Mouse (Mus musculus) stomach, embryonic 16.5 days (tissue): ENCODE measurements at regions not wholly inside any gene's neighbourhood (a gene's known extent, or its start where the extent isn't known, plus 50 kb on each side); places are given as distances from the start of the nearest gene placed in this dataset.

Experiments
- ATAC-seq: fragments of 200-750 bp; cut with Nextera tagmentation; 2 replicates; pipeline ENCODE4 v1.8.0; 2017; ENCODE audit warnings: moderate number of reproducible peaks, moderate TSS enrichment; ENCODE audit not compliant: insufficient read depth, low FRiP score
- H3K27ac ChIP-seq: fragments of 300-500 bp; sonication (generic); 2 replicates; pipeline ENCODE4 v1.5.1; 2014; ENCODE audit warnings: low read length
- H3K27me3 ChIP-seq: fragments of 300-500 bp; sonication (generic); 2 replicates; pipeline ENCODE4 v1.6.1; 2014; ENCODE audit warnings: low read length, control low read depth, mixed read lengths; ENCODE audit not compliant: control insufficient read depth, insufficient read depth
- H3K36me3 ChIP-seq: fragments of 300-500 bp; sonication (generic); 2 replicates; pipeline ENCODE4 v1.6.1; 2014; ENCODE audit warnings: low read length; ENCODE audit not compliant: control insufficient read depth, insufficient read depth
- H3K4me1 ChIP-seq: fragments of 300-500 bp; sonication (generic); 2 replicates; pipeline ENCODE4 v1.6.1; 2014; ENCODE audit warnings: low read length, control low read depth, mixed read lengths; ENCODE audit not compliant: control insufficient read depth, insufficient read depth
- H3K4me2 ChIP-seq: fragments of 300-500 bp; sonication (generic); 2 replicates; pipeline ENCODE4 v1.6.1; 2014; ENCODE audit warnings: low read depth, low read length, mixed read lengths
- H3K4me3 ChIP-seq: fragments of 300-500 bp; sonication (generic); replicated peaks from 2 replicates; pipeline ENCODE4 v1.5.1; 2014; ENCODE audit warnings: mild to moderate bottlenecking, low read length
- H3K9ac ChIP-seq: fragments of 300-500 bp; sonication (generic); 2 replicates; pipeline ENCODE4 v1.6.1; 2014; ENCODE audit warnings: low read length
- H3K9me3 ChIP-seq: fragments of 300-500 bp; sonication (generic); replicated peaks from 2 replicates; pipeline ENCODE4 v1.6.1; 2016; ENCODE audit warnings: low read length, control low read depth; ENCODE audit not compliant: control insufficient read depth
- WGBS: fragments of 180-500 bp; shearing (Covaris S2); extraction: QIAGEN DNeasy Blood & Tissue Kit; methylation state at CpG from one replicate; pipeline ENCODE4 v1.1.7; 2014; 5-methylcytosine and 5-hydroxymethylcytosine counted together

GRCm38 (mm10) chr2:45756395-45756794 is 639.2 kb upstream of the Zeb2 start:
- no peaks in the 10 kb centered on the region for H3K9me3 ChIP-seq
- ATAC-seq: no peak

GRCm38 (mm10) chr2:45751746-45752145 is 634.6 kb upstream of the Zeb2 start:
- no peak overlapping the region for H3K27ac ChIP-seq
- no peaks in the 10 kb centered on the region for H3K36me3 ChIP-seq
- no peaks in the 10 kb centered on the region for H3K9me3 ChIP-seq
- H3K9ac ChIP-seq: no peak overlapping the region
- 67% methylated on average over 2 of the region's 2 CpGs for WGBS
- no peak for ATAC-seq
- no peak overlapping the region for H3K4me3 ChIP-seq
- no peaks in the 10 kb centered on the region for H3K4me1 ChIP-seq
- H3K27me3 ChIP-seq: no peaks in the 10 kb centered on the region
- no peak overlapping the region for H3K4me2 ChIP-seq

More at GRCm38 (mm10) chr2:45756395-45756794, 639.2 kb upstream of the Zeb2 start:
- Histone ChIP-seq H3K27me3 (no peaks in the 10 kb centered on the region), H3K36me3 (no peaks in the 10 kb centered on the region), H3K9ac (no peak overlapping the region), H3K27ac (no peak overlapping the region), H3K4me2 (no peak overlapping the region), H3K4me1 (no peaks in the 10 kb centered on the region), H3K4me3 (no peak overlapping the region)
- 82% methylated on average over 3 of the region's 3 CpGs for WGBS

- no peaks in the 10 kb centered on the region for H3K4me1 ChIP-seq
- no peak for ATAC-seq
- WGBS: 71% methylated on average over 2 of the region's 2 CpGs
- H3K4me3 ChIP-seq: no peak overlapping the region
- no peaks in the 10 kb centered on the region for H3K27me3 ChIP-seq
- H3K36me3 ChIP-seq: no peaks in the 10 kb centered on the region
- no peak overlapping the region for H3K9ac ChIP-seq
- no peaks in the 10 kb centered on the region for H3K9me3 ChIP-seq
- no peak overlapping the region for H3K4me2 ChIP-seq
- no peak overlapping the region for H3K27ac ChIP-seq
Measured at GRCm38 (mm10) chr2:45749379-45749778, 632.2 kb upstream of the Zeb2 start.

- no peak overlapping the region for H3K4me3 ChIP-seq
- no peaks in the 10 kb centered on the region for H3K36me3 ChIP-seq
- H3K4me2 ChIP-seq: no peak overlapping the region
- no peaks in the 10 kb centered on the region for H3K27me3 ChIP-seq
- H3K27ac ChIP-seq: peak overlapping the region; percentile 60
- no peaks in the 10 kb centered on the region for H3K9me3 ChIP-seq
- H3K4me1 ChIP-seq: no peaks in the 10 kb centered on the region
- WGBS: 42% methylated on average over 7 of the region's 7 CpGs
- ATAC-seq: peak; percentile 58; the same call in 1 of the 2 replicates
- no peak overlapping the region for H3K9ac ChIP-seq
Measured at GRCm38 (mm10) chr2:45747263-45748236, 630.4 kb upstream of the Zeb2 start.

GRCm38 (mm10) chr2:45746606-45747005 is 629.4 kb upstream of the Zeb2 start:
- Histone ChIP-seq H3K4me3 (no peak overlapping the region), H3K36me3 (no peaks in the 10 kb centered on the region), H3K27ac (no peak overlapping the region), H3K4me2 (no peak overlapping the region), H3K4me1 (no peaks in the 10 kb centered on the region), H3K27me3 (no peaks in the 10 kb centered on the region), H3K9ac (no peak overlapping the region), H3K9me3 (no peaks in the 10 kb centered on the region)
- WGBS: 82% methylated on average over 4 of the region's 4 CpGs
- ATAC-seq: no peak

GRCm38 (mm10) chr2:45736278-45736677 is 619.1 kb upstream of the Zeb2 start:
- WGBS: 70% methylated on average over 2 of the region's 2 CpGs

GRCm38 (mm10) chr2:45713997-45714396 is 596.8 kb upstream of the Zeb2 start:
- Histone ChIP-seq H3K4me3 (no peak overlapping the region), H3K27ac (no peak overlapping the region), H3K4me1 (no peaks in the 10 kb centered on the region), H3K36me3 (no peaks in the 10 kb centered on the region), H3K27me3 (no peaks in the 10 kb centered on the region), H3K9me3 (no peaks in the 10 kb centered on the region), H3K9ac (no peak overlapping the region), H3K4me2 (no peak overlapping the region)
- WGBS: 54% methylated on average over 4 of the region's 4 CpGs
- ATAC-seq: no peak; the same call in 1 of the 2 replicates

More at GRCm38 (mm10) chr2:45736278-45736677, 619.1 kb upstream of the Zeb2 start:
- H3K9ac ChIP-seq: no peak overlapping the region
- no peaks in the 10 kb centered on the region for H3K27me3 ChIP-seq
- no peak for ATAC-seq
- H3K9me3 ChIP-seq: no peaks in the 10 kb centered on the region
- no peak overlapping the region for H3K27ac ChIP-seq
- no peak overlapping the region for H3K4me3 ChIP-seq
- no peak overlapping the region for H3K4me2 ChIP-seq
- no peaks in the 10 kb centered on the region for H3K4me1 ChIP-seq
- no peaks in the 10 kb centered on the region for H3K36me3 ChIP-seq

GRCm38 (mm10) chr2:45707026-45707425 is 589.8 kb upstream of the Zeb2 start:
- no peaks in the 10 kb centered on the region for H3K27me3 ChIP-seq
- H3K4me3 ChIP-seq: no peak overlapping the region
- no peak for ATAC-seq
- no peak overlapping the region for H3K4me2 ChIP-seq
- H3K9me3 ChIP-seq: no peaks in the 10 kb centered on the region
- no peak overlapping the region for H3K27ac ChIP-seq
- H3K9ac ChIP-seq: no peak overlapping the region
- no peaks in the 10 kb centered on the region for H3K4me1 ChIP-seq
- H3K36me3 ChIP-seq: no peaks in the 10 kb centered on the region

GRCm38 (mm10) chr2:45702511-45702910 is 585.3 kb upstream of the Zeb2 start:
- Histone ChIP-seq H3K4me2 (no peak overlapping the region), H3K9me3 (no peaks in the 10 kb centered on the region), H3K9ac (no peak overlapping the region), H3K4me3 (no peak overlapping the region), H3K4me1 (no peaks in the 10 kb centered on the region), H3K27ac (no peak overlapping the region), H3K36me3 (no peaks in the 10 kb centered on the region), H3K27me3 (no peaks in the 10 kb centered on the region)
- ATAC-seq: no peak
